Mouse (Mus musculus): Measurements from ENCODE around the gene Snx29.

DNA sequence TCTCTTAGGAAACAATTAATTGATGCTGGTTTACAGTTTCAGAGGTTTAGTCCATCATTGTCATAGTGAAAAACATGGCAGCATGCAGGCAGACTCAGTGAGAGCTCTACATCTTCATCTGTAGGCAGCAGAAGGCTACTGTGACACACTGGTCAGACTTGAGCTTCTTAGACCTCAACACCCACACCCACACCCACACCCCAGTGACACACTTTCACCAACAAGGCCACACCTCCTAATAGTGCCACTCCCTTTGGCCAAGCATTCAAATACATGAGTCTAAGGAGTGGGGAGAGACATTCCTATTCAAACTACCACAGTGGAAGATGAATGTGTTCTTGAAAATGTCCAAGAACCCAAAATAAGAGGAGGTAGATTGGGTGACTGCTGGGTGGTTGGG lies 460.6 kb downstream of the Snx29 start:
- TF ChIP-seq CTCF (IDR thresholded peaks at IDR 0.05; ENCODE audit: borderline replicate concordance, control insufficient read depth, extremely low read depth, insufficient read depth, low read length, poor library complexity) (no peak), POLR2A (IDR thresholded peaks at IDR 0.05; ENCODE audit: control insufficient read depth, extremely low read depth, insufficient read depth, low read length, poor library complexity) (no peak)
